Mouse (Mus musculus) layer of hippocampus, postnatal 10 days (tissue): Measurements from ENCODE around the gene Bcl2. TPM values are rescaled to one million over a fixed set of nuclear protein-coding genes. Genes with fewer than 3 reads are reported as not detected.

Experiments
- DNase-seq, 2 experiments: peaks; one replicate each; pipeline ENCODE4 v3.0.0; 2021; ENCODE audit warnings: low spot score in 2 of 2
- total RNA-seq, 2 experiments: library from RNA; stranded (reverse); gene quantifications; 2 replicates each; pipeline ENCODE4 v1.2.3; 2021

The Bcl2 gene
- total RNA-seq, 2 experiments from 2014 or later, result 11.2 to 11.3 TPM

GRCm38 (mm10) chr1:106666140-106667088 is 47.7 kb downstream of the Bcl2 start:
- DNase-seq, result peak in 1 of 2 experiments; percentile 25

GRCm38 (mm10) chr1:106664978-106665377 is 49.1 kb downstream of the Bcl2 start:
- DNase-seq, result no peak

- DNase-seq, result no peak
Measured at GRCm38 (mm10) chr1:106662486-106662885, 51.6 kb downstream of the Bcl2 start.

GRCm38 (mm10) chr1:106658293-106658847 is 55.7 kb downstream of the Bcl2 start:
- DNase-seq, result no peak

GRCm38 (mm10) chr1:106656207-106656738 is 57.8 kb downstream of the Bcl2 start:
- no peak for DNase-seq

GRCm38 (mm10) chr1:106654254-106654653 is 59.8 kb downstream of the Bcl2 start:
- DNase-seq, result no peak

- DNase-seq, result peak; percentile 25 to 26
Measured at GRCm38 (mm10) chr1:106653441-106653860, 60.6 kb downstream of the Bcl2 start.

GRCm38 (mm10) chr1:106651211-106651610 is 62.9 kb downstream of the Bcl2 start:
- no peak for DNase-seq

GRCm38 (mm10) chr1:106650427-106650826 is 63.6 kb downstream of the Bcl2 start:
- no peak for DNase-seq

- no peak for DNase-seq
Measured at GRCm38 (mm10) chr1:106647336-106647735, 66.7 kb downstream of the Bcl2 start.

GRCm38 (mm10) chr1:106644566-106644965 is 69.5 kb downstream of the Bcl2 start:
- no peak for DNase-seq

- DNase-seq, result no peak
Measured at GRCm38 (mm10) chr1:106643527-106643926, 70.5 kb downstream of the Bcl2 start.

- DNase-seq, result no peak
Measured at GRCm38 (mm10) chr1:106640577-106640976, 73.5 kb downstream of the Bcl2 start.

- no peak for DNase-seq
Measured at GRCm38 (mm10) chr1:106637705-106638104, 76.4 kb downstream of the Bcl2 start.

- no peak for DNase-seq
Measured at GRCm38 (mm10) chr1:106636714-106637113, 77.4 kb downstream of the Bcl2 start.

- no peak for DNase-seq
Measured at GRCm38 (mm10) chr1:106633207-106633606, 80.9 kb downstream of the Bcl2 start.

GRCm38 (mm10) chr1:106631869-106632463 is 82.1 kb downstream of the Bcl2 start:
- no peak for DNase-seq

GRCm38 (mm10) chr1:106630973-106631372 is 83.1 kb downstream of the Bcl2 start:
- no peak for DNase-seq

- DNase-seq, result peak in 1 of 2 experiments; percentile 21
Measured at GRCm38 (mm10) chr1:106629931-106630682, 84.0 kb downstream of the Bcl2 start.

GRCm38 (mm10) chr1:106629470-106629830 is 84.6 kb downstream of the Bcl2 start:
- no peak for DNase-seq
